ENCODE assay signal across 15 mouse cellular contexts in genomic region chr8:54956787-54957186, GRCm38 (mm10). TPM values are rescaled to one million over a fixed set of nuclear protein-coding genes. Genes with fewer than 3 reads are reported as not detected.
DNase-seq lines count a peak whose midpoint lies in the region; ATAC-seq lines count a peak whose summit lies in the region.
"Had no signal": no experiment of that assay in that cellular context is flagged by ENCODE, and none has a peak within 500 bp of the region (broad histone marks: within the 10 kb centered on the region; RNA-seq: fewer than 3 reads in every experiment).

No protein-coding gene starts in this region.

- peaks cover 8% of the 10 kb centered on the region; the same call in 1 of the 2 replicates for H3K4me1 ChIP-seq in forebrain, embryonic 14.5 days (ENCODE audit: control insufficient read depth, insufficient read depth, low read length)
- 0 out of 2 replicates have a peak, but pooled peaks cover 4% of the 10 kb centered on the region for H3K4me1 ChIP-seq in midbrain, embryonic 11.5 days (ENCODE audit: control insufficient read depth, insufficient read depth, low read length)
- H3K4me1 ChIP-seq: embryonic facial prominence, embryonic 15.5 days; limb, embryonic 12.5 days; stomach, embryonic 15.5 days had no signal

- H3K9ac ChIP-seq in forebrain, embryonic 14.5 days (ENCODE audit: low read length), result peak overlapping the region; percentile 65
- no peak overlapping the region for H3K9ac ChIP-seq in midbrain, embryonic 11.5 days (ENCODE audit: low read length)
- H3K9ac ChIP-seq: embryonic facial prominence, embryonic 15.5 days; limb, embryonic 12.5 days; stomach, embryonic 15.5 days had no signal

- H3K27me3 ChIP-seq in forebrain, embryonic 14.5 days (replicated peaks; ENCODE audit: control insufficient read depth, insufficient read depth, low read length), result no peaks in the 10 kb centered on the region
- H3K27me3 ChIP-seq in midbrain, embryonic 11.5 days (ENCODE audit: control insufficient read depth, insufficient read depth, low read length), result no peaks in the 10 kb centered on the region
- H3K27me3 ChIP-seq: embryonic facial prominence, embryonic 15.5 days; limb, embryonic 12.5 days; stomach, embryonic 15.5 days had no signal

- DNase-seq in cerebellum, adult 18-20 months, result peak; percentile 39 to 40
- DNase-seq in cerebellum, postnatal 4 days (ENCODE audit: low spot score in 2 of 2), result no peak
- peak; percentile 25 for DNase-seq in Muller cell, postnatal 12 days (ENCODE audit: inconsistent ontology term)
- DNase-seq in forebrain, embryonic 14.5 days (ENCODE audit: low spot score), result peak; percentile 69
- DNase-seq in midbrain, embryonic 11.5 days (ENCODE audit: low spot score, missing footprints), result no peak
- no peak for DNase-seq in kidney, adult 8-10 months
- DNase-seq in natural killer cell, adult 2 months (ENCODE audit: low spot score in 2 of 2), result no peak
- DNase-seq in lung, postnatal 25 days (ENCODE audit: low spot score), result no peak
- DNase-seq: adrenal gland, postnatal 10 days; heart, adult 2 months; right cerebral cortex, postnatal 25 days; thymus, postnatal 25 days had no signal

- no peaks in the 10 kb centered on the region for H3K9me3 ChIP-seq in forebrain, embryonic 14.5 days (replicated peaks; ENCODE audit: control insufficient read depth, low read length)
- no peaks in the 10 kb centered on the region for H3K9me3 ChIP-seq in midbrain, embryonic 11.5 days (ENCODE audit: control insufficient read depth, low read length)
- H3K9me3 ChIP-seq: embryonic facial prominence, embryonic 15.5 days; limb, embryonic 12.5 days; stomach, embryonic 15.5 days had no signal

- no peak for ATAC-seq in forebrain, embryonic 14.5 days
- ATAC-seq in midbrain, embryonic 11.5 days (ENCODE audit: low FRiP score), result no peak

- peak overlapping the region; percentile 27 for H3K27ac ChIP-seq in forebrain, embryonic 14.5 days (ENCODE audit: low read depth, low read length)
- H3K27ac ChIP-seq in midbrain, embryonic 11.5 days (ENCODE audit: low read depth, low read length), result no peak overlapping the region
- H3K27ac ChIP-seq: embryonic facial prominence, embryonic 15.5 days; heart, adult 2 months; limb, embryonic 12.5 days; stomach, embryonic 15.5 days had no signal

- 63% methylated on average over 3 of the region's 3 CpGs for WGBS in forebrain, embryonic 14.5 days
- 74% methylated on average over 3 of the region's 3 CpGs for WGBS in midbrain, embryonic 11.5 days

- H3K4me3 ChIP-seq in forebrain, embryonic 14.5 days (ENCODE audit: low read depth, low read length), result peak overlapping the region; percentile 41
- peak overlapping the region; percentile 17 for H3K4me3 ChIP-seq in midbrain, embryonic 11.5 days (ENCODE audit: low read depth, low read length)
- H3K4me3 ChIP-seq: embryonic facial prominence, embryonic 15.5 days; heart, adult 2 months; limb, embryonic 12.5 days; stomach, embryonic 15.5 days had no signal

- peak overlapping the region; percentile 58 for H3K4me2 ChIP-seq in forebrain, embryonic 14.5 days (ENCODE audit: low read length)
- no peak overlapping the region; the same call in 1 of the 2 replicates for H3K4me2 ChIP-seq in midbrain, embryonic 11.5 days
- H3K4me2 ChIP-seq: embryonic facial prominence, embryonic 15.5 days; limb, embryonic 12.5 days; stomach, embryonic 15.5 days had no signal

- no peaks in the 10 kb centered on the region for H3K36me3 ChIP-seq in forebrain, embryonic 14.5 days (ENCODE audit: control insufficient read depth, insufficient read depth, low read length)
- no peaks in the 10 kb centered on the region for H3K36me3 ChIP-seq in midbrain, embryonic 11.5 days (ENCODE audit: control insufficient read depth, insufficient read depth, low read length)
- H3K36me3 ChIP-seq: embryonic facial prominence, embryonic 15.5 days; limb, embryonic 12.5 days; stomach, embryonic 15.5 days had no signal

RNA-seq across cellular contexts. Expression of gene Gpm6a, which starts 2.1 kb away (rescaled TPM):
- 644 and 774 TPM in 2 replicates for polyA plus RNA-seq in forebrain, embryonic 14.5 days (2014; fragmentation: Nextera tagmentation; extraction: Ambion mirVana)
- polyA plus RNA-seq in midbrain, embryonic 11.5 days (2014; fragmentation: Nextera tagmentation; extraction: Ambion mirVana), result 163 and 190 TPM in 2 replicates

Comparison
In these comparisons a context has a peak if more than half of its experiments do, and no peak if none do; other contexts are left out.
1. DNase-seq: peak in cerebellum, adult 18-20 months (2 of 2), Muller cell, postnatal 12 days (single experiment) and forebrain, embryonic 14.5 days (single experiment); none in cerebellum, postnatal 4 days (0 of 2), midbrain, embryonic 11.5 days (single experiment), kidney, adult 8-10 months (0 of 2), natural killer cell, adult 2 months (0 of 2) and lung, postnatal 25 days (single experiment).